Mouse (Mus musculus) regulatory T cell (primary cell): ENCODE results near the gene Pced1b.
"Not testable (repeated sequence)": the region's sequence is repeated elsewhere in the genome, so short reads cannot be mapped to it uniquely, and the experiment has no call there.

Experiments used
- in situ Hi-C: fragments of 300-600 bp; cut with MboI, MseI; formaldehyde crosslinking; loops from one replicate; pipeline ENCODE4 v1.15.1; 2025; ENCODE audit warnings: high pct_unique_total_duplicates

Gene Pced1b

DNA sequence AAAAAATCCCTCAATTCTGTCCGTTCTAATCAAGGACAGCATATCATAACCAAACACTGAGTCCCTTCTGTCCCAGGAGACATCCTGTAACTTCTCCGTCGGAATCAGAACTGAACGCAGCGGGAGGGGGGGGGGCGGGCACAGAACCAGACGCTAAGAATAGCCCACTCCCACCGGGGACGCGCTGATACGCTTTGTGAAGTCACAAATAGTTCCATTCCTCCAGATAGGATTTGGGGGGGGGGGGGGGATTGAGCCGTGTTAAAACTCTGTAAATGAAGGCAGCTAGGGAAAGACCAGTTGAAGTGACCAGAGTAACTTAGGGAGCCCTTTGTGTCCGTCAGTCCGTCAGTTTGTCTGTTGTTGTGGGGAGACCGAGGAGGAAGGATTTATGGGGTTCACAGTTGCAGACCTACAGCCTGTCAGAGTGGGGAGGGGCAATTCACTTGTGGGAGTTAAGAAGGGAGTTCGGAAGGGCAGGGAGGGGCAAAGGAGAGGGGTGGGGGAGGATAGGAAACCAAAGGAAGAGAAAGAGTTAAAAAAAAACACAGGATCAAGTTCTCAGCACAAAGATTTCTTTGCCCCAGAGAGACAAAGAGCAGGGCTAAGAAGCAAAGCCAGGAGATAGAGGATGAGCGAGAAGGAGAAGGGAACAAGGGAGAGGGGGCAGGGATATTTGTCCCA, 91.6 kb downstream of the Pced1b start:
- in situ Hi-C loops: no loop called here

DNA sequence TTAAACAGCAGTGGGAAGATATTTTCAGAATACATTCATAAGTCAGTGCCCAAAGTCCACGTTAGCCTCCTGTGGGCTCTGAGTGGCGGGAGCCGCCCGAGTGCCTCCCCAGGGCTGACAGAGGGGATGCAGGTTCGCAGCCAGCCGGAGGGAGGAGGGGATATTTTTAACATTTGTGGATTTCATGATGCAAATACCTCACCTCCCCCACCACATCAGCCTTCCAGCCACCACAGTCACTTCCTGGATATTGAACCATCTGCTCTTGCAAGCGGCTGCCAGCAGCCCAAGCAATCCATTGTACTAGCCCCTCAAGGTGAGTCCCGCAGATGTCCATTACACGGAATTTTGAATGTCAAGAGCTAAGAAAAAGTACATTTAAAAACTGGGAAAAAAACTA, 95.4 kb downstream of the Pced1b start:
- in situ Hi-C loops: no loop called here

DNA sequence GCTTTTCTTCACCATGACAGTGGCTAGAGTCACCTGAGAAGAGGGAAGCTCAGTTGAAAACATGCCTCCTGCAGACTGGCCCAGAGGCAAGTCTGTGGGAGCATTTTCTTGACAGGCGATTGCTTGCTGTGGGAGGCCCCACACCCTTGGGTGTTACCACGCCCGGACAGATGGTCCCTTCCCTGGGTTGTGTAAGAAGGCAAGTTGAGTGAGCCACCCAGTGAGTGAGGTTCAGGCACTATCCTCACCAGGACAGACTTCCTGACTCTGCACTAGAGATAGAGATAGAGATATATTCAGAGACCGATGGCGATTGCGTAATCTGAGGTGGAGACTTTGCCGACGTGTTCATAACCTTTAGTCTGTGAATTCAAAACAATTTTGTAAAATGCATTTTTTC, 96.0 kb downstream of the Pced1b start:
- in situ Hi-C loops: no loop called here

DNA sequence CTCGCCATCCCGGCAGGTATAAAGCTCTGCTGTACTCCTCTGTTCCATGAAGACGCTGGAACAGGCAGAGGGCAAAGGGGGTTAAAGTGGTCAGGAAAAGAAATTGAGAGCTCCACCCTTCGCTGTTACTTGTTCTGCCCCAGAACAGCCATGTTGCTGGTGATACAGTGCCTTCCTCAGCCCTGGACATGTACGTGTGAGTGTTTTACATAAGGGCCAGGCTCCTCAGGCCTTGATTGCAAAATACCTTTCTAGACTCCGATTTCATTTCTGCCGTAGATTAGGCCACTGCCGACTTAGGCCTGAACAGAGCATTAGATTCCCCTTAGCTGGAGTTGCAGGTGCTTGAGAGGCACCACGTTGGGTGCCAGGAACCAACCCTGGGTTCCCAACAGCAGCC, 97.0 kb downstream of the Pced1b start:
- in situ Hi-C loops: no loop called here

DNA sequence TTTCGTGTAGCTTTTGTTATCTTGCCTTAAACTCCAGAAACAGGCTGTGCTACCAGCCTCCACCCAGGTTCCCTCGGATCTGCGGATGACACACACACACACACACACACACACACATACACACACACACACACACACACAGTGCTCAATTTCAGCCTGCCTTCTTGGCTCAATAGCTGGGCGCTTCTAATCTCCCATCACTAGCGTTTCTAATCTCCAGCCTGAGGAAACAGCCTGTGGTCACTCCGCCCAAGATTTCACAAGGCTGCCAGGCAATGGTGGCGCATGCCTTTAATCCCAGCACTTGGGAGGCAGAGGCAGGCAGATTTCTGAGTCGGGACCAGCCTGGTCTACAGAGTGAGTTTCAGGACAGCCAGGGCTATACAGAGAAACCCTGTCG, 98.2 kb downstream of the Pced1b start:
- in situ Hi-C loops: no loop called here

DNA sequence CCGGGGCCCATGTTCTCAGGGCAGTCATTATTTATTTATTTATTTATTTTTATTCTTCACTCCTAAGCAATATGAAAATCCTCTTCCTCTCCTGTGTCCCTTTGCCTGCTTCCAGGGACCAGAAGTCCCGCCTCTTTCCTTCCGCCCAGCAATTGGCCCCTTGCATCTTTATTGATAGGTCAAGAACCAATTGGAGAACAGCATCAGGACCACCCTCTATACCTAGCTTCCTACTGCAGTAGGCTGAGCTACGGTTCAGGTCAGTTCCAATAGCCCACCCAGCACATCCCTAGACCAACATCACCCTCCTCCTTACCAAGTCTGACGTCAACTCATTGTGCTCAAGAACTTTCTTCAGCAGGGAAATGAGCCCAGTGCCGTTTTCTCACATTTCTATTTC, 99.0 kb downstream of the Pced1b start:
- in situ Hi-C loops: no loop called here

DNA sequence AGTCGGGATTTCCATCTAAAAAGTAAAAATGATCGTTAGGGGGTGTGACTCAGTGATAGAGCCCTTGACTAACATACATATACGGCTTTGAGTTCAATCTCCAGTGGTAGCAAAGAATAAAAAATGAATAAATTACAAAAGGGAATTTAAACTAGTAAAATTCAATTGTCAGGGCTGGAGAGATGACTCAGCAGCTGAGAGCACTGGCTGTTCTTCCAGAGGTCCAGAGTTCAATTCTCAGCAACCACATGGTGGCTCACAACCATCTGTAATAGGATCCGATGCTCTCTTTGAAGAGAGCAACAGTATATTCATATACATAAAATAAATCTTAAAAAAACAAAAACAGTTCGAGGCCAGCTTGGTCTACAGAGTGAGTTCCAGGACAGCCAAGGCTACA, 99.5 kb downstream of the Pced1b start:
- in situ Hi-C loops: no loop called here

DNA sequence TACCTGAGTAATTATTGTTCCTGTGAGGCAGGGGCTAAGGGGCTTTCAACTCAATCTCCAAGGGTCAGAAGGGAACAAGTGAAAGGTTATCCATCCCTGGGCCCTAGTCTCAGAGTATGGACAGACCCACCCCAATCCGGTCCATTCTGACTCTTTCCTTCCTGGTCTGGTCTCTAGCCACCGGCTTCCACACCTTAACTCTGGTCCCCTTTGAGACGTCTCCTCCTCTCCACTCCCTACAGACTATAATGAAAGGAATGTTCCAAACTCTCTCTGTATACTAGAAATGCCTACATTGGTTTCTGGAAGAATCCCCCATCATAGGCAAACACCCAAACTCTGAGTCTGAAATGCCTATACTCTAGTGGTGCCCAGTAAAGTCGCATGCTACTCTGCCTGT, 100.0 kb downstream of the Pced1b start:
- in situ Hi-C loops: no loop called here

DNA sequence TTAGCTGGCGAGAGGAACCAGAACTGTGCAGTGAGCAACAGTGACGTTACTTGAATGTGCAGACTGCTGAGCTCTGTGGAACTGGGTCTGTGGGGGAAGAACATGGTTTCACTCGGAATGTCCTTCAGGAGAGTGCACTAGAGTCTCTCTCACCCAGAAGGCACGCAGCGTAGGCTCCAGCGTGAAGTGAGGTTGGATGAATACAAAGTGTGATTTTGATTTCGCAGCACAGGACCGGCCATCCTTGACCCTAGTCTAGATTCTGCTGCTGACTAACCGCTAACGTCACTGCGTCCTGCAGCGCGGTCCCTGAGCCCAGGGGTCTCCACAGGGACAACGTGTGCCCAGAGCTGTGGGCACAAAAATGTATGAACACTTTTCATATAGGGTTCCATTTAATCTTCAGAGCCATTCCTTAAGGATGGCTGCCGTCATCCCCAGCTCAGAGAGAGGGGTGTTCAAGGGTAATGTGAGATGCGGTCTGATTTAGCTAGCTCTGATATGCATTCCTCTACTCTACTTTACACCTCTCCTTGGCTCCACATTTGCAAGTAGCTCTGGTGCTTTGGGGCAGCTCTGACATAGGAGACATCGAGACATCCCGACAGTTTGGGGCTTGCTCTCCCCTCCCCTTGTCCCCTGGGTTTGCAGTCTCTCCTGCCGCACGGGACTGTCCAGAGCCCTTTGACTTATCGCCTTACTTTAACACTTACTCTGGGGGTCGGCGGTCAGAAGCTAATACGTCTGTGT, 101.8 kb downstream of the Pced1b start:
- in situ Hi-C loops: no loop called here

DNA sequence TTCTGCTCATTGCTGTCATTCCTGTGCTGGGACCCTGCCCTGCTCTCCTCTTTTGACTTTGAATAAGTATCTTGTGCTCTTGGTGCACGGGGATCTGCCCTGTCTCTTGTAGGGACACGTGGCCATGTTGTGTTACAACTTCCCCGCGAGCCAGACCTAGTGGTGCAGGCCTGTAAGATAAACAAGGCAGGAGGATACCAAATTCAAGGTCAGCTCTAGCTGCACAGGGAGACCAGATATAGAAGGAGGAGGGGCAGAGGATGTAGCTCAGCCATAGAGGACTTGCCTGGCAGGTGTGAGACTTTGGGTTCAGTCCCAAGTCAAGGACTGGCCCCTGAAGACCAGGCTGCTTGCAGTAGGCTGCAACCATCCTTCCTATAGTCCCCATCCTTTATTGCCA, 103.6 kb downstream of the Pced1b start:
- in situ Hi-C loops: no loop called here

DNA sequence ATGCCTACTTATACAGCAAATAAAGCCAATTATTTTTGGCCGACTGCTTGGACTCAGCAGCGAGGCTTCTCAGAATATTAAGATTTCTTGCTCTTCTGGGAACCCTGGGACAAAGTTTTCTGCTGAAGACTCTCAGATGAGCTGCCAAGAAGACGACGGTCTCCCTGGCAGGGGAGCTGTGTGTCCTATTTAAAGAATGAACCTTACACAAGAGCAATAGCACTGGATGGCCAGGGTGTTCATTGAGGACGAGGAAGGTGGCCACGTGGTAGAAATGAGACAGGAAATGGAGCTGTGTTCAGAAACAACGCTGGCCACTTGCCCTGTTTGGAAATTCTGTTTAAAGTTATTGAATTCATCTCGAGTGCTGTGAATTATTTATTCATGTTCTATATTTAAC, 104.1 kb downstream of the Pced1b start:
- in situ Hi-C loops: no loop called here

DNA sequence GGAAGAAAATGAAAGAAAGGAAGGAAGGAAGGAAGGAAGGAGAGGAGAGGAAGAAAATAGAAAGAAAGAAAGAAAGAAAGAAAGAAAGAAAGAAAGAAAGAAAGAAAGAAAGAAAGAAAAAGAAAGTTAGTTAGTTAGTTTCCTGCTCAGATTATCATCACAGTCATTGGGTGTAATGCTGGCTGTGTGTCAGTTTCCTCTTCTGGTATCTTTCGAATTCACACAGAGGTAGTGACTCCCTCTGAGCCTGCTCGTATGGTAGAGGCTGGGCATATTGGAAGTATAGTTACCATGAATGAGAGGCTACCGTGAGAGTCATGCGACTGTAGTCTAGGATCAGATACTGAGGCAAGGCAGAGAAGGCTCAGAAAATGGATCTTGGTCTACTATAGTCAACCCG, 104.8 kb downstream of the Pced1b start:
- in situ Hi-C loops: no loop called here

DNA sequence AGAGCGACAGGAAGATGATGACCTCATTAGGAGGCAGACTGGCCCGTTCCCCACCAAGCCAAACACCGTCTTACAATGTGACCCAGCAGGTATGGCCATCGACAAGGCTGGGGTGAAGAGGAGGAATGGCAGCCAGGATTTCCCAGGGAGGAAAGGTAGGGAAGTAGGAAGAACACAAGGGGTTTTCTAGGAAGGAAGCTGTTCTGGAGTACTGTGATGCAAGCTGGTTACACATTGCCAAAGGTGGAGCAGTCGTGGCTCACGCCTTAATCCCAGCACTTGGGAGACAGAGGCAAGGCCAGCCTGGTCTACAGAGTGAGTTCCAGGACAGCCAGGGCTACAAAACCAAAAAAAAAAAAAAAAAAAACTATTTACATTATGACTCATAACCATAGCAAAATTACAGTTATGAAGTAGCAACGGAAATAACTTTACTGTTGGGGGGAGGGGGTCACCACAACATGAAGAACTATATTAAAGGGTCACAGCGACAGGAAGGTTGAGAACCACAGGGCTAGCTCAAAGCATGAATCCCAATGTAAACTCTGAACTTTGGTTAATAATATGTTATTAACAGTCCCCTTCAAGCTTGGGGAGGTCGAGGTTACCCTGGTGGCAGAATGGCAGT, 108.9 kb downstream of the Pced1b start:
- in situ Hi-C loops: no loop called here

DNA sequence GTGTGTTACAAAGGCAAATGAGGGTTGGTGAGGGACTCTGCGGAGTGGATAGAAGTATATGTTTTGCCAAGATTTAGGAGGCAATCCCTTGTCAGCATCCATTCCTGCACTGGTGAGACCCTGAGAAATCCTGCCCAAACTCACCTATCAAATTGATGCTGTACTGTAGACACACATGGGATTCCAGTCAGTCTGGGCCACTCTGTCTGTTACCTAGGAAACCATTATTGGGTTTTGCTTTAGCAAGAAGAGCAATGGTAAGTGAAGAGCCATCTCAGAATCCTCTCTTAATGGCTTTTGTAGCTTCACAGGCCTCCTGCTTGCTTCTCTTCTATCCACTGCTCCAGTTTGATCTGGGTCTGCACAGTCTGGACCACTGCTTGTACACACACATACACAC, 110.1 kb downstream of the Pced1b start:
- in situ Hi-C loops: no loop called here

DNA sequence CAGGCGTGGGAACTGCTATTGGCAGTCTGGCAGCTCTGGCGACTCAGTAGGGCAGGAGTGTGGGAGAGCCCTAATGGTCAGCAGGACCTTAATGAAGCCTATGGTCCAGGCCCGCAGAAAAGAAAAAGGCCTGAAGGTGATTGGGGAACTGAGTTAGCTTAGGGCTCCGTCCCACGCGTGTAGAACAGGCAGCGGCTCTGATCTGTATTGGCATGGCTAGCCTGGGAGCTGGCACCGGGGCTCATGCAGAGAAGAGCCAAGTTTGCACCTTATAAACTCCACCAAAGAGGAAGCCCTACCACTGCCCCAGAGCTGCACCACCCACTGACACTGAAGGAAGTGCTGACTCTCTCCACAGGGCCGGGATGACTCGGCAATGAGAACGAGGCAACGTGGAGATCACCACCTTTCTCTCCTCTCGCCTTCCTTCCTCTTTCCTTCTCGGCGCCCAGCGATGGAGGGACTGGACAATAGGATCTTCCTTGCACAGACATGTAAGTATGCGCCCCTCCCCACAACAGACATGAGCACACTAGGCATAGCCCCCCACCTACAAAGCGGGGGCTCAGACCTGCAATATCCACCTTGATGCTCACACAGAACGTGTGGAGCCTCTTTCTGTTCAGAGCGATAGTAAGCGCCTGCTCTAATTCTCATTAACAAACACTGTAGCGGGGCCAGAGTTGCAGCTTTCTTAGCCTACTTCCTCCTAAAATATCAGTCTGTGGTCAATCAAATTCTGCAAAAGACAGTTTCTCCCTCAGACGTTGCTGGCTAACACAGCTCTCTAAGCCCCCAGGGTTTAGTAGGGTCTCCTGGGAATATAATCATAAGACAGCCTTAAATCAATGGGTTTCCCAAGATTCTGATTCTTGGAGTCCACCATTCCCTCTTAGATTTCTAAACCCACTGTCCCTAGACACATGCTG, 114.2 kb downstream of the Pced1b start:
- in situ Hi-C loops: no loop called here

DNA sequence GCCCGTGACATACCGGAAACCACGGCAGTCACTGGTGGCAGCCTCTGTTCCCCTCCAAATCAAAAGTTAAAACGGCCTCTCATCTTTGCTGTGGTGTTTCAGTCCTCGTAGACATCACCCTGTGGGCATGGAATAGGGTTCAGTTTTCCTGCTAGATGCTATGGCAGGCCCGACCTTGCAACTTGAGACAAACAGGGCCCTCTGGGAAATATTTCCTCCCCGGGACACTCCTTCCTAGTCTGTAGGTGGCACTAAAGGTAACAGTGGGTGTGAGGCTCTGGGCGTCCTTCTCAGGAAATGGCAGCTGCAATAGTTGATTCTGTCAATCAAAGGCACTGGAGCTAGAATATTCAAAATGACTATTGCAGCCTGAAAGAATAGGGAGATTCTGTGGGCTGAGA, 114.9 kb downstream of the Pced1b start:
- in situ Hi-C loops: no loop called here

DNA sequence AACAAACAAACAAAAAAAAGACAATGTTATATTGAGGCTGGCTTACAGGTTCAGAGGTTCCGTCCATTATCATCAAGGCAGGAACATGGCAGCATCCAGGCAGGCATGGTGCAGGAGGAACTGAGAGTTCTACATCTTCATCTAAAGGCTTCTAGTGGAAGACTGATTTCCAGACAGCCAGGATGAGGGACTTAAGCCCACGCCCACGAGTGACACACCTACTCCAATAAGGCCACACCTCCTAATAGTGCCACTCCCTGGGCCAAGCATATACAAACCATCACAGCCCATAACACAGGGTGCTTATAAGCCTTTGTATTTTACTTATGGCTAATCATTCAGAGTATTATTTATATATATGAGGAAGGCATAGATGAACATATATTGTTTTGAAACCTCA, 117.4 kb downstream of the Pced1b start:
- in situ Hi-C loops: not testable (repeated sequence)

DNA sequence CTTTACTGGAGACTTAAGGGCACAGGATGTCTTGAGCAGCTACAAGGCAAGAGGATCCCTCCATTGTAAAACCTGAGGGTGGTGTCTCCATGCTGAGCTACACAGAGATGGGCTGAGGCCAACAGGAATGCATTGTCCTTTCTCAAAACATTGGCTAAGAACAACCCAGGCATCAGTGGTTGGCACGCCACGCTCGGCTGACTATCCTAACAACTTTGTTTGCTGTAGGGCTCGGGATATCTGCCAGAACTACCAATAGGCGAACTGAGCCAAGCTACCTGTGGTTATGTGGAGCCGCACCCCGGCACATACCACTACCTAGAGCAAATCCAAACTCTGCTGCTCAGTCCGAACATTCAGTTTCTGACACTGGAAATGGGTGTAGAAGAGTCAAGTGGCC, 118.1 kb downstream of the Pced1b start:
- in situ Hi-C loops: no loop called here

DNA sequence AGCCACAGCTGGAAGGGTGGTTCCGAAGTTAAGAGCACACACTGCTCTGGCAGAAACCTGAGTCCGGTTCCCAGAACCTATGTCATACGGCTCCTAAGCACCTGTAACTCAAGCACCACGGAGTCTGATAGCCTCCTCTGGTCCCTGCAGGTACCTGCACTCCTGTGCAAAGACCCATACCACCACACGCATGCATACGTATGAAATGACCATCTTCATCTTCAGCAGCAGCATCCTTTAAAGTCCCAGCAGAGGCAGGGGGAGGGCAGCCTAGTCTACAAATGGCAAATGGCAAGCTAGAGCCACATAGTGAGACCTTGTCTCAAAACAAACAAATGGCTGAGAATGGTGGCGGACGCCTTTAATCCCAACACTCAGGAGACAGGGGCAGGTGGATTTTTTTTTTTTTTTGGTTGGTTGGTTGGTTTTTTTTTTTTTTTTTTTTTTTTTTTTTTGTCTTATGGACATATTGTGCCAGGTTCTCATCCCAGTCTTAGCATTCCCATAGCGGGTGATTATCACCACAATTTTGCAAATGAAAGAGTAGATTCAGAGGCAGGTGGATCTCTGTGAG, 121.2 kb downstream of the Pced1b start:
- in situ Hi-C loops: no loop called here

DNA sequence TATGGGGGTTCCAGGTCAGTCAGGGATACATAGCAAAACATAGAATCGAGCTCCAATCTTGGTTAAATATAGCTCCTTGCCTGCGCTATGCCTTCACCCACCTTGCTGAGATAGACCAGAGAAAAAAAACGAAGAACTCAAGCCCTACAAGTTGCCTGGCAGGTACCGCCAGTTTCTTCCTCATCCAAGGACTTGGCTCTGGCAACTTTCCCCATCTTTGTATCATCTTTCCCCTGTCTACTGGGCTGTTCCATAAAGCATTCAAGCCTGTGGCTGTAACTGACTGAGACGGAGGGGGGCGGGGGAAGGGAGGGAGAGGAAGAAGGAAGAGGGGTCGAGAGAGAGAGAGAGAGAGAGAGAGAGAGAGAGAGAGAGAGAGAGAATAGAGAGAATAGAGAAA, 121.7 kb downstream of the Pced1b start:
- in situ Hi-C loops: no loop called here

DNA sequence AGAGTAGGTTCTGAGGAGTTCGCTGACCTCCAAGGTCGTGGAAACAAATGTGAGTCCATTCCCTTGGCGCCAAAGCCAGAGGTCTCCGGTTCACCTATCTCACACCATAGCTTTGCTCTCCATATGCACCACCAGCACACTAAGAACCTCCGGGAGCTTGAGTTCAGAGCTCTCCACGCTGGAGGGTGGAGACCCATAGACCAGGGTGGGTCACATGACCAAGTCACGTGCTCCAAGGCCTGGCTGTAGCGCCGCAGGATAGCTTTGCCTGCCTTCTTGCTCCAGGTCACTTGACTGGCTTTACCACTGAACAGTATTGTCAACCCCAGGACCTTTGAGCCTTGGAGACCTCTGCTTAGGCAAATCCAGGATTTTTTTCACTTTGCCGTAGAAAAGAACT, 122.2 kb downstream of the Pced1b start:
- in situ Hi-C loops: no loop called here

DNA sequence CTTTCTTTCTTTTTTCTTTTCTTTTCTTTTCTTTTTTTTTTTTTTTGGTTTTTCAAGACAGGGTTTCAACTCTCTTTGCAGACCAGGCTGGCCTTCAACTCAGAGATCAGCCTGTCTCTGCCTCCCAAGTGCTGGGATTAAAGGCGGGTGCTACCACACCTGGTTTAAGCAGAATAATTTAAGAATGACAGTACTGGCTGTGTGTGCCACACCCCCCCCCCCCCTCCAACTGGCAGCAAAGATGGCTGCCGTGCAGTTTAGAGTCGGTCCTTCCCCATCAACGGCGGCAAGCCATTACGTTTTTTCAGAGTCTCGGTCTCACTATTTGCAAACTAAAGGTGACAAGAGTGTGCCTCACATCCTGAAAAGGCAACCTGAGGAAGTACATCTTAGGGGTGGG, 124.0 kb downstream of the Pced1b start:
- in situ Hi-C loops: loop anchor here (5.0 kb wide), 1 partner anchor 96 kb away; no protein-coding TSS in a partner anchor
